Mouse (Mus musculus) heart, adult 2 months (tissue): ENCODE results near the gene Syt12.

Source experiments
- CTCF ChIP-seq: fragments of 200-600 bp; IDR thresholded peaks from 2 replicates; pipeline ENCODE4 v1.8.1; 2022; ENCODE audit warnings: antibody characterized with exemption, mild to moderate bottlenecking, moderate library complexity
- POLR2A ChIP-seq: fragments of 200-500 bp; IDR thresholded peaks from 2 replicates; pipeline ENCODE4 v1.6.1; 2011; ENCODE audit warnings: mild to moderate bottlenecking, low read depth, low read length, control low read depth; ENCODE audit not compliant: insufficient read depth

DNA sequence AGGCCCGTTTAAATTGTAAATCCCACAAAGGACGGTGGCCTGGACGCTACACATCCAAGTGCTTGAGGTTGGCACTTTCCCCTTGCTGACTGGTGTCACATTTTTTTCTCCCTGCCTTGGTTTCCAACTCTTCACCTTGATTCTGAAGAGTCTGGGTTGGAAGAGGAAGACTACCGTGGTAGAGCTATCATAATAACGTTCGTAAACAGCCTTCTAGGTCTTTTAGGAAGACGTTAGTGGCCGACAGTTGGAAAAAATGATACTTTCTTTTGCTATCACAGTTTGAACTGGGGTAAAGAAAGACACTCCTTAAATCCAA, 78.7 kb downstream of the Syt12 start:
- TF ChIP-seq CTCF (no peak), POLR2A (no peak)
